ENCODE assay signal across 16 mouse cellular contexts in genomic region chr2:65347367-65347766, GRCm38 (mm10). TPM values are rescaled to one million over a fixed set of nuclear protein-coding genes. Genes with fewer than 3 reads are reported as not detected.
"Had no signal": no experiment of that assay in that cellular context is flagged by ENCODE, and none has a peak within 500 bp of the region (broad histone marks: within the 10 kb centered on the region; RNA-seq: fewer than 3 reads in every experiment).

No protein-coding gene starts in this region.

- H3K9me3 ChIP-seq: kidney, embryonic 15.5 days; limb, embryonic 13.5 days; liver, embryonic 15.5 days had no signal

- H3K4me2 ChIP-seq: kidney, embryonic 15.5 days; limb, embryonic 13.5 days; liver, embryonic 11.5 days; liver, embryonic 15.5 days had no signal

- H3K27me3 ChIP-seq: kidney, embryonic 15.5 days; limb, embryonic 13.5 days; liver, embryonic 15.5 days had no signal

- H3K27ac ChIP-seq: kidney, embryonic 15.5 days; limb, embryonic 13.5 days; liver, embryonic 15.5 days; stomach, postnatal 0 days had no signal

- H3K4me3 ChIP-seq: kidney, embryonic 15.5 days; limb, embryonic 13.5 days; liver, embryonic 15.5 days had no signal

- H3K36me3 ChIP-seq: kidney, embryonic 15.5 days; limb, embryonic 13.5 days; liver, embryonic 15.5 days had no signal

- H3K9ac ChIP-seq: kidney, embryonic 15.5 days; limb, embryonic 13.5 days; liver, embryonic 15.5 days had no signal

- H3K4me1 ChIP-seq: kidney, embryonic 15.5 days; limb, embryonic 13.5 days; liver, embryonic 15.5 days had no signal

- ATAC-seq: intestine, embryonic 16.5 days; lung, postnatal 0 days had no signal

- DNase-seq: kidney, adult 2 months; kidney, postnatal 14 days; layer of hippocampus, adult 9-11 months; layer of hippocampus, postnatal 36 days; lung, adult 2 months; lung, postnatal 36 days; right cerebral cortex, adult 18-20 months; right cerebral cortex, postnatal 25 days had no signal

RNA-seq across cellular contexts. Expression of gene Slc38a11, which starts 16.5 kb away (rescaled TPM):
- total RNA-seq: megakaryocyte progenitor cell, adult 5-6 weeks had no signal
- polyA plus RNA-seq: liver, embryonic 11.5 days; liver, embryonic 15.5 days had no signal
